Mouse (Mus musculus) heart, embryonic 11.5 days (tissue): ENCODE data around the gene Trim2. TPM values are rescaled to one million over a fixed set of nuclear protein-coding genes. Genes with fewer than 3 reads are reported as not detected.

Source experiments
- ATAC-seq: fragments of 200-750 bp; cut with Nextera tagmentation; replicated peaks from 2 replicates; pipeline ENCODE4 v1.8.0; 2017; ENCODE audit warnings: moderate library complexity; ENCODE audit not compliant: insufficient number of reproducible peaks, low FRiP score, low TSS enrichment
- H3K27ac ChIP-seq: fragments of 300-500 bp; sonication (generic); 2 replicates; pipeline ENCODE4 v1.5.1; 2014; ENCODE audit warnings: mild to moderate bottlenecking, low read depth, low read length
- H3K27me3 ChIP-seq: fragments of 300-500 bp; sonication (generic); 2 replicates; pipeline ENCODE4 v1.6.1; 2014; ENCODE audit warnings: mild to moderate bottlenecking, low read length, mixed read lengths; ENCODE audit not compliant: control insufficient read depth, insufficient read depth
- H3K36me3 ChIP-seq: fragments of 300-500 bp; sonication (generic); 2 replicates; pipeline ENCODE4 v1.6.1; 2014; ENCODE audit warnings: mild to moderate bottlenecking, low read length, moderate library complexity, mixed read lengths; ENCODE audit not compliant: control insufficient read depth, insufficient read depth
- H3K4me1 ChIP-seq: fragments of 300-500 bp; sonication (generic); 2 replicates; pipeline ENCODE4 v1.6.1; 2014; ENCODE audit warnings: low read length; ENCODE audit not compliant: control insufficient read depth, insufficient read depth
- H3K4me2 ChIP-seq: fragments of 300-500 bp; sonication (generic); 2 replicates; pipeline ENCODE4 v1.6.1; 2014; ENCODE audit warnings: mild to moderate bottlenecking, moderate library complexity
- H3K4me3 ChIP-seq: fragments of 300-500 bp; sonication (generic); 2 replicates; pipeline ENCODE4 v1.5.1; 2014; ENCODE audit warnings: low read depth, low read length
- H3K9ac ChIP-seq: fragments of 300-500 bp; sonication (generic); 2 replicates; pipeline ENCODE4 v1.6.1; 2014; ENCODE audit warnings: mild to moderate bottlenecking, low read depth, low read length, moderate library complexity
- H3K9me3 ChIP-seq: fragments of 300-500 bp; sonication (generic); replicated peaks from 2 replicates; pipeline ENCODE4 v1.6.1; 2016; ENCODE audit warnings: low read length; ENCODE audit not compliant: control insufficient read depth
- WGBS: fragments of 180-500 bp; shearing (Covaris S2); extraction: QIAGEN DNeasy Blood & Tissue Kit; methylation state at CpG from one replicate; pipeline ENCODE4 v1.1.7; 2014; ENCODE audit not compliant: insufficient replicate concordance; 5-methylcytosine and 5-hydroxymethylcytosine counted together
- polyA plus RNA-seq: library from polyadenylated mRNA; unstranded; fragments of >200 nt; fragmentation: Nextera tagmentation; extraction: Ambion mirVana; gene quantifications from 2 replicates; pipeline ENCODE4 v1.2.1, GENCODE M21; 2014

The Trim2 gene
- polyA plus RNA-seq, 1 experiment from 2014 or later: 8.9 TPM

GRCm38 (mm10) chr3:84190513-84191061 lies 116.1 kb downstream of the Trim2 start:
- H3K27ac ChIP-seq: no peak overlapping the region
- WGBS: 4% methylated on average over 41 of the region's 41 CpGs
- no peaks in the 10 kb centered on the region for H3K36me3 ChIP-seq
- H3K9ac ChIP-seq: peak overlapping the region; percentile 61
- ATAC-seq: peak; percentile 63; the same call in 1 of the 2 replicates
- peak overlapping the region; percentile 65 for H3K4me2 ChIP-seq
- H3K9me3 ChIP-seq: no peaks in the 10 kb centered on the region
- 0 out of 2 replicates have a peak, but pooled peaks cover 2% of the 10 kb centered on the region for H3K4me1 ChIP-seq
- H3K27me3 ChIP-seq: peaks cover 13% of the 10 kb centered on the region
- peak overlapping the region; percentile 55 for H3K4me3 ChIP-seq

- peak overlapping the region; percentile 55 for H3K4me3 ChIP-seq
- no peak overlapping the region for H3K9ac ChIP-seq
- no peaks in the 10 kb centered on the region for H3K9me3 ChIP-seq
- H3K27me3 ChIP-seq: peaks cover 13% of the 10 kb centered on the region
- no peak for ATAC-seq
- no peaks in the 10 kb centered on the region for H3K36me3 ChIP-seq
- H3K4me2 ChIP-seq: peak overlapping the region; percentile 65
- H3K4me1 ChIP-seq: 0 out of 2 replicates have a peak, but pooled peaks cover 2% of the 10 kb centered on the region
- WGBS: 35% methylated on average over 10 of the region's 10 CpGs
- no peak overlapping the region for H3K27ac ChIP-seq
Observed at GRCm38 (mm10) chr3:84189629-84190173, 117.0 kb downstream of the Trim2 start.

- Histone ChIP-seq H3K4me3 (no peak overlapping the region), H3K9ac (no peak overlapping the region), H3K4me1 (no peaks in the 10 kb centered on the region), H3K9me3 (no peaks in the 10 kb centered on the region), H3K4me2 (no peak overlapping the region), H3K27me3 (no peaks in the 10 kb centered on the region), H3K36me3 (no peaks in the 10 kb centered on the region), H3K27ac (no peak overlapping the region)
- no peak for ATAC-seq
- 52% methylated on average over 4 of the region's 4 CpGs for WGBS
Observed at GRCm38 (mm10) chr3:84181717-84182116, 125.0 kb downstream of the Trim2 start.

DNA sequence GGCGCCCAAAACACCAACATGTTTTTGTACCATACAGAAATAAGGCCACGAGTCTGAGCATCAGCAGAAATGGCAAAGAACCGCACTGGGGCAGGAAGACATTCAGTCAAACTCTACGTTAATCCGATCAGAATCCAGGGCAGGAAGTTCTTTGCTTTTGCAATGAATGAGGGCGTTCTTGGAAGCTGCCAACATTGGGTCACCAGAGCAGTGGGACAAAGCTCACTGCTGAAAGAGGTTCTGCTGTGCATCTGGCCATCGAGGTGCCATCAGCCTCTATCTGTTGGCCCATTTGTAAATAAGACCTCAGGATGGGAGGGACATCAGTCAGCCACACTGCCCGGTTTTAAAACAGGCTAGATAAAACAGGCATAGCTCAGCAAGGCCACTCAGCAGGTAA lies 125.6 kb downstream of the Trim2 start:
- H3K27me3 ChIP-seq: no peaks in the 10 kb centered on the region
- H3K4me2 ChIP-seq: no peak overlapping the region
- H3K36me3 ChIP-seq: no peaks in the 10 kb centered on the region
- no peak overlapping the region for H3K4me3 ChIP-seq
- H3K27ac ChIP-seq: no peak overlapping the region
- no peaks in the 10 kb centered on the region for H3K4me1 ChIP-seq
- H3K9me3 ChIP-seq: no peaks in the 10 kb centered on the region
- 48% methylated on average over 8 of the region's 8 CpGs for WGBS
- no peak overlapping the region for H3K9ac ChIP-seq
- ATAC-seq: no peak

- Histone ChIP-seq H3K27me3 (no peaks in the 10 kb centered on the region), H3K9me3 (no peaks in the 10 kb centered on the region), H3K4me3 (no peak overlapping the region), H3K36me3 (no peaks in the 10 kb centered on the region), H3K4me1 (no peaks in the 10 kb centered on the region), H3K27ac (no peak overlapping the region), H3K9ac (no peak overlapping the region), H3K4me2 (no peak overlapping the region)
- 69% methylated on average over 2 of the region's 2 CpGs for WGBS
- ATAC-seq: no peak
Observed at GRCm38 (mm10) chr3:84180304-84180703, 126.4 kb downstream of the Trim2 start.

GRCm38 (mm10) chr3:84177834-84178233 lies 128.8 kb downstream of the Trim2 start:
- Histone ChIP-seq H3K9me3 (no peaks in the 10 kb centered on the region), H3K36me3 (no peaks in the 10 kb centered on the region), H3K27me3 (no peaks in the 10 kb centered on the region), H3K27ac (no peak overlapping the region), H3K4me3 (no peak overlapping the region), H3K9ac (no peak overlapping the region), H3K4me1 (no peaks in the 10 kb centered on the region), H3K4me2 (no peak overlapping the region)
- 65% methylated on average over 2 of the region's 2 CpGs for WGBS
- no peak for ATAC-seq

GRCm38 (mm10) chr3:84175337-84176315 lies 131.1 kb downstream of the Trim2 start:
- H3K9me3 ChIP-seq: no peaks in the 10 kb centered on the region
- H3K4me1 ChIP-seq: no peaks in the 10 kb centered on the region
- no peak overlapping the region for H3K4me3 ChIP-seq
- 47% methylated on average over 7 of the region's 7 CpGs for WGBS
- H3K4me2 ChIP-seq: no peak overlapping the region
- H3K9ac ChIP-seq: no peak overlapping the region
- H3K36me3 ChIP-seq: no peaks in the 10 kb centered on the region
- H3K27ac ChIP-seq: no peak overlapping the region
- no peak for ATAC-seq
- H3K27me3 ChIP-seq: no peaks in the 10 kb centered on the region

DNA sequence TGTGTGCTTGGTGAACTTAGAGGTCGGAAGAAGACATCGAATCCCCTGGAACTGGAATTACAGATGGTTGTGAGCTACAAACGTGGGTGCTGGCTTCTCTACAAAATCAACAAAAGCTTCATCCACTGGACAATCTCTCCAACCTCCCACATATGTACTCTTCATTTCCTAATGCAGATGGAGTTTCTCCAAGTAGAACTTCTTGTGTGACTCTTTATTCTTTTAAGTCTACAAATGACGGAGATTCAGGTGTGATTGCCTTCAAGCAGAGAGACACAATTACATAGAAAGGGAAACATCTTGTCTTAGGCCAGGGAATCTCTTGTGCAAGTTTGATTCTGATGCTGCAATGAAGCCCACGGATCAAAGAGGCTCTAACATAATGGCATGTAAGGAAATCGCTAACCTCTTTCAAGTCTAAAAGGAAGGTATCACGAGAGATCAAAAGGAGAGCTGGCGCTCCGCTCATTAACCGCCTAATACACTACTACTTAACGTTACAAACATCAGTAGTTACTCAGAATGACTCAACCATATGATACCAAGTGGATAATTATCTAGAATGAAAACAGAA lies 133.0 kb downstream of the Trim2 start, which contains the start of gene Gm6525:
Gene Gm6525 (plus strand): TSS at position 524 of the 574 bp plus-strand sequence.
- no peaks in the 10 kb centered on the region for H3K9me3 ChIP-seq
- 85% methylated on average over 11 of the region's 11 CpGs for WGBS
- ATAC-seq: no peak
- no peaks in the 10 kb centered on the region for H3K36me3 ChIP-seq
- no peak within 1 kb of the TSS for H3K4me2 ChIP-seq
- H3K4me3 ChIP-seq: no peak within 1 kb of the TSS
- no peak within 1 kb of the TSS for H3K9ac ChIP-seq
- H3K4me1 ChIP-seq: no peaks in the 10 kb centered on the region
- no peak within 1 kb of the TSS for H3K27ac ChIP-seq
- no peaks in the 10 kb centered on the region for H3K27me3 ChIP-seq
